Mouse (Mus musculus): ENCODE data around the gene Opa3. TPM values are rescaled to one million over a fixed set of nuclear protein-coding genes. Genes with fewer than 3 reads are reported as not detected.

Gene Opa3
- total and polyA plus RNA-seq, 3 experiments, result 9.4 to 21.2 (median 11.9) TPM

DNA sequence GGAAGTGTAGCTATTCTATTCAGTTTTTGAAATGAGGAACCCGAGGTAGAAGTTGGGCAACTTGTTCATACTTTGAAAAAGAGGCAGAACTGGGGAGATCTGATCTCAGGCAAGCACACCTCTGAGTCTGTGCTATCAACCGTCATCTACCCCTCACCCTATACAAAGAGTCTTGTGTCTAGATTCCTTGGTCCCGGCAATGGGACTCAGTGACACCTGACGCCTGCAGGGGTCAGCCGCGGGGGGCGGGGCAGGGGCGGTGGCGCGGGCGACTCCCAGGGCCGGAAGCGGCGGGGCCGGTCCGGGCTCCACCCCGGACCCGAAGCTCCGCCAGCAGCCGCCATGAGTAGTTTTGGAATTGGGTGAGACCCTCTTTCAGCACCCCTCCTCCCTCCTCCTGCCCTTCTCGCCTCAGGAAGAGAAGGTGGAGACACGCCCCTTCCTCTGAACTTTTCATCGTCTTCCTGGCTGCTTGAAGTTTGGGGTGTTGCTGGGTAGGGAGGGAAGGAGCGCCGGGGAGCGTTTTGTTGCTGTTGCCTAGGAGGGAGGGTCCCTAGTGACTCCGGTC is 47.2 kb upstream of the Opa3 start (continued):
- TF ChIP-seq MEF2A (IDR thresholded peaks at IDR 0.05; ENCODE audit: borderline replicate concordance, low read depth, low read length) (no peak), NELFE (IDR thresholded peaks at IDR 0.05; ENCODE audit: low read depth, low read length) (0 out of 2 replicates have a peak, but pooled peaks have one; percentile 12), POLR2A (IDR thresholded peaks at IDR 0.05; ENCODE audit: low read depth, low read length) (peak; percentile 61; the same call in 1 of the 2 replicates), MAX (IDR thresholded peaks at IDR 0.05; ENCODE audit: low read length) (no peak), MXI1 (IDR thresholded peaks at IDR 0.05; ENCODE audit: low read depth, low read length) (peak; percentile 70), MAZ (IDR thresholded peaks at IDR 0.05; ENCODE audit: low read depth, low read length) (no peak), ZKSCAN1 (IDR thresholded peaks at IDR 0.05; ENCODE audit: borderline replicate concordance, low read depth, low read length) (no peak), GABPA (IDR thresholded peaks at IDR 0.05; ENCODE audit: insufficient replicate concordance, low read depth, low read length) (no peak), SIN3A (IDR thresholded peaks at IDR 0.05; ENCODE audit: low read length) (peak; percentile 80), RCOR1 (conservative IDR thresholded peaks at IDR 0.05; ENCODE audit: low read depth, low read length) (no peak)

DNA sequence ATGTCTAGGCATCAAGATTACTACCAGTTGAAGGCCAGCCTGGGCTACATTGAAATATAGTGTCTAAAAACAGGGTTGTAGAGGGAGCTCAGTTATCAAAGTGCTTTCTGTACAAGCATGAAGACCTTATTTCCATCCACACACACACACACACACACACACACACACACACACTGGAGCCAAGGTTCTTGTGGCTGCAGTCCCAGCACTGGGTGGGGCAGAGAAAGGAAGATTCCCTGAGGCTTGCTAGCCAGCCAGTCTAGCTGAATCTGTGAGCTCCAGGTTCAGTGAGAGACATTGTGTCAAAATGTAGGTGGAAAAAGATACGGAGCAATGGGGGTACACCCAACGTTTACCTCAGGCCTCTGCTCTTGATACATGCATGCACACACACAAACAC is 43.9 kb upstream of the Opa3 start:
- dilution Hi-C loops (cut with MboI; ENCODE audit: extremely low pct_ligation_motif_present, extremely low pct_unique_long_range_greater_than_20kb, low sequenced_read_pairs), result no loop called here
- H3K36me3 ChIP-seq (replicated peaks in 1 of 2; ENCODE audit: control insufficient read depth in 1 of 2, insufficient read depth in 1 of 2, low read length in 1 of 2), result peaks cover 35 to 62% of the 10 kb centered on the region in 2 experiments
- DNase-seq (ENCODE audit: extremely low read depth), result no peak
- H3K4me3 ChIP-seq (replicated peaks in 1 of 3; ENCODE audit: low read depth in 2 of 3, low read length in 2 of 3, poor library complexity in 1 of 3), result no peak overlapping the region
- H3K9me3 ChIP-seq (replicated peaks; ENCODE audit: low read length), result no peaks in the 10 kb centered on the region
- in situ Hi-C loops (cut with MboI; ENCODE audit: low pct_ligation_motif_present, low pct_unique_long_range_greater_than_20kb, low sequenced_read_pairs), result loop anchor here (5.0 kb wide), 1 partner anchor 98 kb away; the partner anchor contains the start of genes Ppm1n and Rtn2
- H3K4me1 ChIP-seq (ENCODE audit: control insufficient read depth in 1 of 2, insufficient read depth in 2 of 2), result peaks cover 12 to 36% of the 10 kb centered on the region in 2 experiments
- no peaks in the 10 kb centered on the region for H3K27me3 ChIP-seq (replicated peaks)
- no peak overlapping the region for H3K9ac ChIP-seq (ENCODE audit: insufficient read depth, low read depth)
- H3K27ac ChIP-seq (ENCODE audit: insufficient read depth, low read depth), result no peak overlapping the region
- no peak overlapping the region for H3K4me2 ChIP-seq (ENCODE audit: insufficient read depth, low read depth, poor library complexity, severe bottlenecking)
- no peaks in the 10 kb centered on the region for H3K79me2 ChIP-seq (replicated peaks; ENCODE audit: control insufficient read depth, extremely low read depth, insufficient read depth, poor library complexity, severe bottlenecking)
- TF ChIP-seq CHD1 (IDR thresholded peaks at IDR 0.05; ENCODE audit: low read depth, low read length) (no peak), UBTF (IDR thresholded peaks at IDR 0.05; ENCODE audit: low read depth, low read length) (no peak), JUND (conservative IDR thresholded peaks at IDR 0.05; ENCODE audit: low read depth, low read length) (no peak), MAFK (IDR thresholded peaks at IDR 0.05; ENCODE audit: insufficient replicate concordance, low read length) (no peak), USF2 (conservative IDR thresholded peaks at IDR 0.05; ENCODE audit: low read depth, low read length) (no peak), E2F4 (IDR thresholded peaks at IDR 0.05; ENCODE audit: insufficient replicate concordance, low read depth, low read length) (no peak), KAT2A (IDR thresholded peaks at IDR 0.05; ENCODE audit: insufficient replicate concordance, low read length) (no peak), RCOR1 (conservative IDR thresholded peaks at IDR 0.05; ENCODE audit: low read depth, low read length) (no peak), POLR2A (IDR thresholded peaks at IDR 0.05; ENCODE audit: low read depth, low read length) (no peak), GABPA (IDR thresholded peaks at IDR 0.05; ENCODE audit: insufficient replicate concordance, low read depth, low read length) (no peak), ETS1 (conservative IDR thresholded peaks at IDR 0.05; ENCODE audit: low read depth, low read length) (no peak), POLR2AphosphoS2 (IDR thresholded peaks at IDR 0.05; ENCODE audit: low read depth, low read length) (no peak), ZKSCAN1 (IDR thresholded peaks at IDR 0.05; ENCODE audit: borderline replicate concordance, low read depth, low read length) (no peak), ZC3H11A (IDR thresholded peaks at IDR 0.05; ENCODE audit: low read depth, low read length) (no peak), MYC (IDR thresholded peaks at IDR 0.05; ENCODE audit: low read depth, low read length) (no peak), CHD2 (IDR thresholded peaks at IDR 0.05; ENCODE audit: low read length) (no peak), USF1 (IDR thresholded peaks at IDR 0.05; ENCODE audit: low read depth, low read length) (no peak), EP300 (IDR thresholded peaks at IDR 0.05; ENCODE audit: low read length) (no peak), MXI1 (IDR thresholded peaks at IDR 0.05; ENCODE audit: low read depth, low read length) (no peak)
